Mouse (Mus musculus) myocyte (in vitro differentiated cells): ENCODE results near the gene Cux1.

Experiments
- CEBPB ChIP-seq: IDR thresholded peaks from 2 replicates; pipeline ENCODE4 v1.6.1; 2011; ENCODE audit warnings: mild to moderate bottlenecking, moderate library complexity; ENCODE audit not compliant: poor library complexity, insufficient read depth, severe bottlenecking
- E2F4 ChIP-seq: IDR thresholded peaks from one replicate; pipeline ENCODE4 v1.6.1; 2011; ENCODE audit warnings: mild to moderate bottlenecking, control low read depth, moderate library complexity; ENCODE audit not compliant: insufficient read depth
- MAX ChIP-seq: IDR thresholded peaks from one replicate; pipeline ENCODE4 v1.6.1; 2011; ENCODE audit warnings: low read depth, mild to moderate bottlenecking, control low read depth
- POLR2A ChIP-seq: IDR thresholded peaks from one replicate; pipeline ENCODE4 v1.6.1; 2011; ENCODE audit warnings: low read depth, mild to moderate bottlenecking, control low read depth, moderate library complexity; ENCODE audit not compliant: insufficient read length
- POLR2AphosphoS2 ChIP-seq: IDR thresholded peaks from one replicate; pipeline ENCODE4 v1.6.1; 2011; ENCODE audit warnings: low read depth, control low read depth; ENCODE audit not compliant: insufficient read length
- REST ChIP-seq: IDR thresholded peaks from one replicate; pipeline ENCODE4 v1.6.1; 2011; ENCODE audit warnings: mild to moderate bottlenecking, control low read depth, moderate library complexity; ENCODE audit not compliant: insufficient read depth, insufficient read length
- SRF ChIP-seq: IDR thresholded peaks from one replicate; pipeline ENCODE4 v1.6.1; 2011; ENCODE audit warnings: low read depth; ENCODE audit not compliant: control insufficient read depth, insufficient read length
- TCF12 ChIP-seq: IDR thresholded peaks from one replicate; pipeline ENCODE4 v1.6.1; 2011; ENCODE audit warnings: mild to moderate bottlenecking, control low read depth; ENCODE audit not compliant: poor library complexity, insufficient read depth, severe bottlenecking
- USF1 ChIP-seq: IDR thresholded peaks from one replicate; pipeline ENCODE4 v1.6.1; 2011; ENCODE audit warnings: low read depth, mild to moderate bottlenecking, control low read depth, moderate library complexity

- no peak for TF ChIP-seq USF1
- no peak for TF ChIP-seq POLR2A
- TF ChIP-seq POLR2AphosphoS2: no peak
- no peak for TF ChIP-seq MAX
- TF ChIP-seq TCF12: no peak
- TF ChIP-seq CEBPB: no peak
- no peak for TF ChIP-seq SRF
- TF ChIP-seq REST: no peak
- no peak for TF ChIP-seq E2F4
Measured at GRCm38 (mm10) chr5:136514049-136514677, 53.1 kb downstream of the Cux1 start.
